Mouse (Mus musculus) kidney, postnatal 0 days (tissue): ENCODE results near the gene Psmd8. TPM values are rescaled to one million over a fixed set of nuclear protein-coding genes. Genes with fewer than 3 reads are reported as not detected.
A peak's percentile ranks its signal among the peaks of the same experiment; 100 is the strongest.

Source experiments
- ATAC-seq: fragments of 200-750 bp; cut with Nextera tagmentation; replicated peaks from 2 replicates; pipeline ENCODE4 v1.8.0; 2017; ENCODE audit warnings: low read depth, moderate number of reproducible peaks, moderate TSS enrichment, moderate library complexity; ENCODE audit not compliant: low FRiP score
- DNase-seq: peaks from one replicate; pipeline ENCODE4 v3.0.0-alpha.2; 2016; ENCODE audit warnings: low spot score
- H3K27ac ChIP-seq: fragments of 300-500 bp; sonication (generic); 2 replicates; pipeline ENCODE4 v1.5.1; 2014; ENCODE audit warnings: mild to moderate bottlenecking
- H3K27me3 ChIP-seq: fragments of 300-500 bp; sonication (generic); 2 replicates; pipeline ENCODE4 v1.6.1; 2014; ENCODE audit warnings: low read length, mixed read lengths; ENCODE audit not compliant: insufficient read depth
- H3K36me3 ChIP-seq: fragments of 300-500 bp; sonication (generic); 2 replicates; pipeline ENCODE4 v1.6.1; 2014; ENCODE audit warnings: low read length, mixed read lengths; ENCODE audit not compliant: insufficient read depth
- H3K4me1 ChIP-seq: fragments of 300-500 bp; sonication (generic); replicated peaks from 2 replicates; pipeline ENCODE4 v1.6.1; 2014; ENCODE audit warnings: antibody characterized with exemption, low read length, mixed read lengths; ENCODE audit not compliant: insufficient read depth
- H3K4me2 ChIP-seq: fragments of 300-500 bp; sonication (generic); 2 replicates; pipeline ENCODE4 v1.6.1; 2014; ENCODE audit warnings: mild to moderate bottlenecking, low read length, moderate library complexity, mixed read lengths
- H3K4me3 ChIP-seq: fragments of 300-500 bp; sonication (generic); replicated peaks from 2 replicates; pipeline ENCODE4 v1.5.1; 2014; ENCODE audit warnings: low read depth, low read length
- H3K9ac ChIP-seq: fragments of 300-500 bp; sonication (generic); 2 replicates; pipeline ENCODE4 v1.6.1; 2014; ENCODE audit warnings: low read depth, low read length
- H3K9me3 ChIP-seq: fragments of 300-500 bp; sonication (generic); replicated peaks from 2 replicates; pipeline ENCODE4 v1.6.1; 2016; ENCODE audit warnings: low read length, inconsistent platforms, mixed read lengths
- CTCF ChIP-seq: IDR thresholded peaks from 2 replicates; pipeline ENCODE4 v1.5.1; 2016; ENCODE audit warnings: antibody characterized with exemption, low read depth, mild to moderate bottlenecking, moderate library complexity
- WGBS: fragments of 180-500 bp; shearing (Covaris S2); extraction: QIAGEN DNeasy Blood & Tissue Kit; methylation state at CpG from one replicate; pipeline ENCODE4 v1.1.7; 2014; 5-methylcytosine and 5-hydroxymethylcytosine counted together
- polyA plus RNA-seq: library from polyadenylated mRNA; unstranded; fragments of >200 nt; fragmentation: Nextera tagmentation; extraction: Ambion mirVana; gene quantifications from 2 replicates; pipeline ENCODE4 v1.2.1, GENCODE M21; 2015

Psmd8 gene
- polyA plus RNA-seq, 1 experiment from 2014 or later, result 298 TPM

GRCm38 (mm10) chr7:29137429-29137828 is 43.1 kb downstream of the Psmd8 start:
- WGBS, result 52% methylated on average over 16 of the region's 16 CpGs
- no peak for TF ChIP-seq CTCF
- ATAC-seq, result no peak

GRCm38 (mm10) chr7:29134693-29135386 is 45.7 kb downstream of the Psmd8 start, which contains the start of gene Rasgrp4:
TSS of gene Rasgrp4 (plus strand) at chr7:29134851.
- Histone ChIP-seq H3K9me3 (no peaks in the 10 kb centered on the region), H3K36me3 (no peaks in the 10 kb centered on the region), H3K4me2 (peak within 1 kb of the TSS; percentile 51), H3K9ac (no peak within 1 kb of the TSS), H3K4me1 (peaks cover 4% of the 10 kb centered on the region; the same call in 1 of the 2 replicates), H3K4me3 (0 out of 2 replicates have a peak within 1 kb of the TSS, but pooled peaks have one; percentile 14), H3K27ac (no peak within 1 kb of the TSS), H3K27me3 (no peaks in the 10 kb centered on the region)
- peak; percentile 49; the same call in 1 of the 2 replicates for ATAC-seq
- under 1% methylated on average over 15 of the region's 20 CpGs for WGBS
- no peak for TF ChIP-seq CTCF
- peak; percentile 55 for DNase-seq

More at GRCm38 (mm10) chr7:29137429-29137828, 43.1 kb downstream of the Psmd8 start:
- no peak overlapping the region for H3K27ac ChIP-seq
- H3K4me3 ChIP-seq, result no peak overlapping the region
- H3K36me3 ChIP-seq, result no peaks in the 10 kb centered on the region
- H3K4me2 ChIP-seq, result no peak overlapping the region
- no peaks in the 10 kb centered on the region for H3K9me3 ChIP-seq
- peaks cover 4% of the 10 kb centered on the region; the same call in 1 of the 2 replicates for H3K4me1 ChIP-seq
- no peak for DNase-seq
- no peak overlapping the region for H3K9ac ChIP-seq
- no peaks in the 10 kb centered on the region for H3K27me3 ChIP-seq

- TF ChIP-seq CTCF, result no peak
- ATAC-seq (no peak), DNase-seq (no peak)
- Histone ChIP-seq H3K4me1 (peaks cover 4% of the 10 kb centered on the region; the same call in 1 of the 2 replicates), H3K27ac (no peak overlapping the region), H3K4me2 (peak overlapping the region; percentile 51), H3K9ac (no peak overlapping the region), H3K9me3 (no peaks in the 10 kb centered on the region), H3K36me3 (no peaks in the 10 kb centered on the region), H3K4me3 (0 out of 2 replicates have a peak overlapping the region, but pooled peaks have one; percentile 14), H3K27me3 (no peaks in the 10 kb centered on the region)
- WGBS, result 3% methylated on average over 4 of the region's 4 CpGs
Measured at GRCm38 (mm10) chr7:29134230-29134629, 46.3 kb downstream of the Psmd8 start.

GRCm38 (mm10) chr7:29128725-29129124 is 51.8 kb downstream of the Psmd8 start:
- Histone ChIP-seq H3K4me3 (no peak overlapping the region), H3K4me1 (peaks cover 3% of the 10 kb centered on the region; the same call in 1 of the 2 replicates), H3K27ac (no peak overlapping the region), H3K9me3 (no peaks in the 10 kb centered on the region), H3K27me3 (no peaks in the 10 kb centered on the region), H3K36me3 (no peaks in the 10 kb centered on the region), H3K9ac (no peak overlapping the region), H3K4me2 (no peak overlapping the region)
- DNase-seq, result peak; percentile 74
- peak; percentile 78 for TF ChIP-seq CTCF
- no peak for ATAC-seq
- 75% methylated on average over 2 of the region's 2 CpGs for WGBS

DNA sequence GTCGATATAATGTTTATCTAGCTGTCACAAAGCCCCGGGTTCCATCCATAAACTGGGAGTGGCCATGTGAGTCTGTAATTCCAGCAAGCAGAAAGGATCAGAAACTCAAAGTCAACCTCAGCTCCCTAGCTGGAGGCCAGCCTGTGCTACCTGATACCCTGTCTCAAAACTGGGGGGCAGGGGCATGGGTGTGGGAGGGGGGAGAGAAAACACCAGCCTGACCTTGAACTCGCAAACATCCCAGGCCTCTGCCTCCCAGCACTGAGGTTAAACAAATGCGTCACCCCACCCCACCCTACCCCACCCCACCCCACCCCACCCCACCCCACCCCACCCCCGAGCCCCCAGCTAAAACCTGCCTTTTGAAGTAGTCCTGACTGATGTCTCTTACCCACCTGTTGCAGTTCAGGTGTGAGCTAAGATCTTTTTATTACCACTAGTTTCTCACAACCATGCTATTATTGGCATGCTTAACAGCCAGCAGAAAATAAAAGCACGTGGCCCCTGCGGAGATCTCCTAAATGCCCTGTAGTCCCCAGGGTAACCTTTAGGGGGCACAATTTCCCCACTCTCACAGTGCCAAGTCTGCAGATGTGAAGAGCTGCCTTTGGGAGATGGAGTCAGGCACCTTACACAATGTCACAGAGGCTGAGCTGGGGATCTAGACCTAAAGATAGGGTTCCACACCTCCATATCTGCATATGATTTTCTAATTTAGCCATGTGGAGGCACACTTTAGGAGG is 54.2 kb downstream of the Psmd8 start:
- 8% methylated on average over 7 of the region's 7 CpGs for WGBS
- DNase-seq (peak; percentile 69), ATAC-seq (no peak)

GRCm38 (mm10) chr7:29124970-29125369 is 55.5 kb downstream of the Psmd8 start, which contains the start of gene Ryr1:
TSS of gene Ryr1 (minus strand) at chr7:29125179.
- DNase-seq, result peak; percentile 68
- Histone ChIP-seq H3K9ac (no peak within 1 kb of the TSS), H3K9me3 (no peaks in the 10 kb centered on the region), H3K4me2 (peak within 1 kb of the TSS; percentile 73), H3K36me3 (no peaks in the 10 kb centered on the region), H3K27me3 (no peaks in the 10 kb centered on the region), H3K27ac (no peak within 1 kb of the TSS), H3K4me1 (peaks cover 3% of the 10 kb centered on the region; the same call in 1 of the 2 replicates), H3K4me3 (peak within 1 kb of the TSS; percentile 15; the same call in 1 of the 2 replicates)
- ATAC-seq, result peak; percentile 64; the same call in 1 of the 2 replicates
- 0% methylated on average over 16 of the region's 16 CpGs for WGBS
- no peak for TF ChIP-seq CTCF

More for the DNA sequence above, 54.2 kb downstream of the Psmd8 start:
- Histone ChIP-seq H3K27me3 (no peaks in the 10 kb centered on the region), H3K9ac (no peak overlapping the region), H3K4me2 (no peak overlapping the region), H3K27ac (no peak overlapping the region), H3K4me1 (peaks cover 3% of the 10 kb centered on the region; the same call in 1 of the 2 replicates), H3K36me3 (no peaks in the 10 kb centered on the region), H3K9me3 (no peaks in the 10 kb centered on the region), H3K4me3 (no peak overlapping the region)
- peak; percentile 75 for TF ChIP-seq CTCF

Other genes starting within 250 kb of the Psmd8 start
- gene Actn4, start 218.4 kb downstream of the Psmd8 start, polyA plus RNA-seq, result 255 and 280 TPM in 2 replicates
- 467 and 479 TPM in 2 replicates for gene Eif3k, start 198.8 kb downstream of the Psmd8 start, polyA plus RNA-seq
- 7.6 and 9.5 TPM in 2 replicates for gene Map4k1, start 198.7 kb downstream of the Psmd8 start, polyA plus RNA-seq
- gene Ryr1, start 55.5 kb downstream of the Psmd8 start, polyA plus RNA-seq, result 0.15 and 0.17 TPM in 2 replicates
- gene Rasgrp4, start 45.9 kb downstream of the Psmd8 start, polyA plus RNA-seq, result 0.49 and 1.2 TPM in 2 replicates
- 27.3 and 30.0 TPM in 2 replicates for gene Fam98c, start 24.5 kb downstream of the Psmd8 start, polyA plus RNA-seq
- gene Ggn, start 10.5 kb downstream of the Psmd8 start, polyA plus RNA-seq, result 0.70 and 0.71 TPM in 2 replicates
- gene Spred3, start 10.3 kb downstream of the Psmd8 start, polyA plus RNA-seq, result 1.6 and 2.3 TPM in 2 replicates
- gene Catsperg1, start 33.3 kb upstream of the Psmd8 start, polyA plus RNA-seq, result 0.51 and 0.53 TPM in 2 replicates
- gene Kcnk6, start 51.8 kb upstream of the Psmd8 start, polyA plus RNA-seq, result 0.87 and 0.88 TPM in 2 replicates
- 121 and 131 TPM in 2 replicates for gene Yif1b, start 57.6 kb upstream of the Psmd8 start, polyA plus RNA-seq
- 23.7 and 24.1 TPM in 2 replicates for gene 2200002D01Rik, start 67.8 kb upstream of the Psmd8 start, polyA plus RNA-seq
- 460 and 496 TPM in 2 replicates for gene Spint2, start 101.2 kb upstream of the Psmd8 start, polyA plus RNA-seq
- 21.6 and 25.0 TPM in 2 replicates for gene Ppp1r14a, start 108.6 kb upstream of the Psmd8 start, polyA plus RNA-seq
- 0.70 and 0.72 TPM in 2 replicates for gene Dpf1, start 123.2 kb upstream of the Psmd8 start, polyA plus RNA-seq